Mouse (Mus musculus): ENCODE results near the gene Prss41. TPM values are rescaled to one million over a fixed set of nuclear protein-coding genes. Genes with fewer than 3 reads are reported as not detected.
A peak's percentile ranks its signal among the peaks of the same experiment; 100 is the strongest.
"Not testable (repeated sequence)": the region's sequence is repeated elsewhere in the genome, so short reads cannot be mapped to it uniquely, and the experiment has no call there.

The Prss41 gene
- total RNA-seq (2017) = not detected in 2 replicates

DNA sequence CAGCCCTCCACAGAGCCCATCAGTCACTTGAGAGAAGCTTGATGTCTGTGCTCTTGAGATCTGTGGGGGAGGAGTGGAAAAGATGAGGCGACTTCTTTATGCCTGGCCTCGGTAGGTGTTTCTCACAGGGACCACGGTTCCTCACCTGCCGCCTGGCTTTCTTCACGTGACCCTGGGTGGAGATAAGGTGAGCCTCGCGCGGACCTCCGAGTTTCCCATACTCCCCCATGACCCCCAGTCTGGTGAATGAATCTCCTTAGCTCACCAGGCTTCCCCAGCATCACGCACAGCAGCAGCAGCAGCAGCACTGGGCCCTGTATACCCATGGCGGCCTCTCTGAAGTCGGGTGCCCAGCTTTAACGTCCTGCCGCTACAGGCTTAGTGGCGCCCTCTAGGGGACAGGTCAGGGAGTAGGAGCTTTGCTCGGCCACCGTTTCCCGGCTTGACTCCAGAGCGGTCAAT, at the start of gene Prss41, which contains the start of gene Prss32:
Gene Prss41, minus strand, starts transcription at position 361 of the 462 bp plus-strand sequence.
Gene Prss32, plus strand, starts transcription at position 44 of the 462 bp plus-strand sequence.
- ATAC-seq (ENCODE audit: extremely low read depth, insufficient number of reproducible peaks, low FRiP score, poor library complexity, severe bottlenecking) = peak; percentile 60

DNA sequence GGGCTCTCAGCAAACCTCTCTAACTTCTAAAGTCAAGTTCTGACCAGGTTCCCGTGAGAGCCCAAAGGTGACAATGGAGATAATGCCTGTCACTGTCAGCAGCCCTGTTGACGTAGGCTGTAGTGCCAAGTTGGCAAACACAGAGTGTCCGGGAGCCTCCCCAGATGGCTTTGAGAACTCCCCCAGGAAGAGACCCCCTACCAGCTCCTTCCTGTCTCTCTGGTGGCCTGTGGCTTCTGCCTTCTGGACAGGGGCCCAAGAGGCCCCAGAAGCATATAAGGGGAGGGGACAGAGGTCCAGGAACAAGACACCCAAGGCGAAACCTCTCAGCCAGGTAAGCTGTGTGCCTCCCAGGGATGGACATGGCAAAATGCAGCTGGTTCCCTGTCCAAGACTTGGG, 36.6 kb upstream of the Prss41 start, which contains the start of the genes Dcpp1 and Dcpp2:
Gene Dcpp1, plus strand, starts transcription at position 301 of the 400 bp plus-strand sequence.
Gene Dcpp2, plus strand, starts transcription at position 305 of the 400 bp plus-strand sequence.
- not testable (repeated sequence) for ATAC-seq (ENCODE audit: extremely low read depth, insufficient number of reproducible peaks, low FRiP score, poor library complexity, severe bottlenecking)

DNA sequence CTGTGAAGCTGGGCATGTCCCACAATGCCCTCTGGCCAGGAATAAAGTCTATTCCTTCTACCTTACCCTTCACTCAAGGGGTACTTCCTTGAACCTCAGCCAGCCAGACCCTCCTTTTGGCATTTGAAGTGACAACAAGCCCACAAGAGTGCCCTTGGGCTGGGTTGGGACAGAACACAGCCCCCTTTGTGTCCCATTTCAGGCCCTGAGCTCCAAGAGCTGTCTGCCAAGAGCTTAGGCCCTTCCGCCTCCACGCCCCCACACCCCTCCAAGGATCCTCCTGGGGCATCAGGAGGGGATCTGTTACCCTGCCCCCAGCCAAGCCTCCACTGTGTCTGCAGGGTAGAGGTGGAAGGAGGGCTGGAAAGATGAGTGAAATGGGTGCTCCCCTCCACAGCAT, 33.2 kb upstream of the Prss41 start:
- no peak for ATAC-seq (ENCODE audit: extremely low read depth, insufficient number of reproducible peaks, low FRiP score, poor library complexity, severe bottlenecking)

DNA sequence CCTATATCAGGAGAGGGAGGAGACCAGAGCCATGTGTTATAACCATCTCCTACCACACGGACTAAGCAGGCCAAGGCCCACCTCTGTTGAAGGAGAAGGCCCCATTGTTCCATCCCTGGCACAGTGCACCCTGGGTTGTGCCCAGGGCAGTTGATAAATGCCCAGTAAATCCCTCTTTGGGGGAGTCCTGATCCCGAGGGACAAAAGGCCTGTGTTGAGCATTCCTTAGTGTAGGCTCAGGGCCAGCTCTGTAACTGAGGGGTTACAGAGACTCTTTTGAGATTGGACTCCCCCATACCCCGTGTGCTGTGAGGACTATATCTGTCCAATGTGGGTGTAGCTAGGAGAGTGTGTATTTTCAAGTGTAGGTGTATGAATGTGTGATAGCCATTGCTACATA, 32.8 kb upstream of the Prss41 start:
- ATAC-seq (ENCODE audit: extremely low read depth, insufficient number of reproducible peaks, low FRiP score, poor library complexity, severe bottlenecking) = no peak

DNA sequence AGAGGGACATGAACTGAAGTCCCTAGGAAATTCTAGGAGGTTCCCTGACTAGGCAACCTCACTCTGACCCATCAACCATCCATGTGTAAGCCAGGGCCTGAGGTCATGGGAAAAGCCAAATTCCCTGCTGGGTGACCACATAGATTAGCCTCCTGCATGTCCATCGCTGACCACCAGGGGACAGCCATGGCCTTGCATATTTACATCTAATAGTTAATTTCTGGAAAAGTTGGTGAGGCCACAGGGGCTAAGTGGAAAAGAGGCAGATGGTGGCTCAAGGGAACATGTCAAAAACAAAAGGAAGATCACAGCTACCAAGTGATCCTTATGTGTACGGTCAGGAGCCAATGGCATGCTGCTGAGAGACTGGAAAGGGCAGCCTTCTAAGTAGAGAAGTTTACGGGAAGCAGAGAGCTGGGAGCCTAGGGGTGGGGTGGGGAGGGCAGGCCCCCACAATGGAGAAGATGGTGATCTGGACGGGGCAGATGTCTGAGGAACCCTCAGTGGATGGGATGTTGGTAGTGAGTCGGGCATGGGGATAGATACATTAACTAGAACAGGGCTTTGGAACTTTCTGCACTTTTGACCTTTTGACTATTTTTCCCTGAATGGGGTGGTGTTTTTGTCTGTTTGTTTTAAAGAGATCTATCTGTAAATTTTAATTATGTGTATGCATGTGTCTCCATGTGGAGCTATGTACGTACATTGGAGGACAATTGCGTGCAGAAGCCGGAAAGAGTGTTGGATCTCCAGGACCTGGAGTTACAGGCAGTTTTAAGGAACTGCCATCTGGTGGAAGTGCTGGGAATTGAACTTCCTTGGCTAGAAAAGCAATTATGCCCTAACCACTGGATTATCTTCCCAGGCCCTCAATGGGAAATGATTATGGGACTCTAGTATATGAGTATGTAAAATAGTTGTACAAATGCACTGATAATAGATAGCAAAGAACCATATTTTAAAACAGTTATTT, 30.2 kb upstream of the Prss41 start:
- ATAC-seq (ENCODE audit: extremely low read depth, insufficient number of reproducible peaks, low FRiP score, poor library complexity, severe bottlenecking) = no peak

DNA sequence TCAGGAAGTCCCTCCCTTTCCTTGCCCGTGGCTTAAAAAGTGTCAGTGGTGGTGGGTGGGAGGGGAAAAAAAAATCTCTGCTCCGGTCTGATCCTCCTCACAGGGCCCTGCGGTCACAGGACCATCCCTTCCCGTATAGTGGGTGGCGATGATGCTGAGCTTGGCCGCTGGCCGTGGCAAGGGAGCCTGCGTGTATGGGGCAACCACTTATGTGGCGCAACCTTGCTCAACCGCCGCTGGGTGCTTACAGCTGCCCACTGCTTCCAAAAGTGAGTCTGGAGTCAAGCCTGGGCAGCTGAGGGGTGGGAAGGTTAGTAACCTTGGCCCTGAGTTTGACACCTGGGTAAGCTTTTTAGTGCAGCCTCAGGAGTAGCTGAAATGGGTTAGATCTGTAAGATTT, 24.5 kb upstream of the Prss41 start:
- no peak for ATAC-seq (ENCODE audit: extremely low read depth, insufficient number of reproducible peaks, low FRiP score, poor library complexity, severe bottlenecking)

DNA sequence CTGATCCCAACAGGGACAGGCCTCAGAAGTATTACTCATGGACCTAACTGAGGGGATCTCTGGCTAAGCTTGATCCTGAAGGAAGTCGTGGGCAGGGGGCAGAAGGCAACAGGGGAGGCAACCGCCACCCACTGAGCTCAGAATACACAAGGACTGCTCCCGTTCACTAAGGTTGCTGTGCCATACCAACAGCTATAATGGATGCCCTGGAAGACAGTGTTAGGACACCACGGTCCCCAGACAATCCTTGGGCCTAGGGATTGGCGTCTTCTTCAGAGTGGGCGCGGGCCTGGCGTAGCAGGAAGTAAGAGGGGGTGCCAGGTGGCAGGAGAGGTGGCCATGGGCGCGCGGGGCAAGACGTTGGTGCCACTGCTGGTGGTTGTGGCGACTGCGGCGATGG, 23.8 kb upstream of the Prss41 start, which contains the start of gene Prss21:
Gene Prss21, plus strand, starts transcription at position 301 of the 400 bp plus-strand sequence.
- no peak for ATAC-seq (ENCODE audit: extremely low read depth, insufficient number of reproducible peaks, low FRiP score, poor library complexity, severe bottlenecking)

DNA sequence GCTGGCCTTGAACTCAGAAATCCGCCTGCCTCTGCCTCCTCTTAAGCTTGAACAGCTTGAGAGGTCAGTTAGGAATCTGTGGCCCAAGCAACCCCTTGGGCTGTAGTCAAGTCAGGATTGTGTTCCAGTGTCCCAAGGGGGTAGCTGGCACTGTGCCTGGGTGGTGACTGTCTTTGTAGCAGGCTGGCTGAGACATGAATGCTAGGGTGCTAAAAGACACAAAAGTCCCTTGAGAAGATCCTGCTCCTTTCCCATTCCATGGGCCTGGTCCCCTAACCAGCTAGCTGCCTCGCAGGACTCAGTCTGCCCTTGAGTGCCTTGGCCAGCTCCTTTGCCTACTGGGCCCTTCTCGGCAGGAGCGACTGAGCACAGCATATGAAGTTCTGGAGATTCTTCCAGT, 19.0 kb upstream of the Prss41 start:
- no peak for ATAC-seq (ENCODE audit: extremely low read depth, insufficient number of reproducible peaks, low FRiP score, poor library complexity, severe bottlenecking)

DNA sequence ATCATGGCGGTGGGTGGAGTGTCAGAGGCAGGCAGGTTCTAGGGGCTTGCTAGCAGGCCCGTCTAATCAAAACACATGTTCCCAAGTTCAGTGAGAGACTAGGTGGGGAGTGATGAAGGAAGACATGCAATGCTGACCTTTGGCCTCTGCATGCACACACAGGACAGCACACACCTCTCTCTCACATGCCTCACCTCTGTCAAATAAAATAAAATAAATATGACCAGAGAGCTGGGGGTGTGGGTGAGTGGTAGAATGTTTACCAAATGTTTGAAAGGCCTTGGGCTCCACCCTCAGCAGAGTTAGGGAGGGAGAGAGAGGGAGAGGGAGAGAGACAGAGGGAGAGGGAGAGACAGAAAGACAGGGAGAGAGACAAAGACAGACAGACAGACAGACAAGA, 13.9 kb upstream of the Prss41 start:
- ATAC-seq (ENCODE audit: extremely low read depth, insufficient number of reproducible peaks, low FRiP score, poor library complexity, severe bottlenecking) = no peak

DNA sequence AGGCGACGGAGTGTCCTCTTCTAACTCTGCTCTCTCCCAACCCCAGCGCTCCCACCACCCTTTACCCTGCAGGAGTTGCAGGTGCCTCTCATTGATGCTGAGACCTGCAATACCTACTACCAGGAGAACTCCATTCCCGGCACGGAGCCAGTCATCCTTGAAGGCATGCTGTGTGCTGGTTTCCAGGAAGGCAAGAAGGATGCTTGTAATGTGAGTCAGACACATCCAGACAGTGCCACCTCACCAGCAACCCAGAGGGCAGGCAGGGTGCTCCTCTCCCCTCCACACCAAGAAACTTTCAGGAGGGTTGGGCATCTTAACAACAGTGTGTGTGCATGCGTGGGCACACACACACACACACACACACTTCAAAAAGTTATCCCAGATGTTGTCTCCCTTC, 13.2 kb upstream of the Prss41 start:
- ATAC-seq (ENCODE audit: extremely low read depth, insufficient number of reproducible peaks, low FRiP score, poor library complexity, severe bottlenecking) = no peak

DNA sequence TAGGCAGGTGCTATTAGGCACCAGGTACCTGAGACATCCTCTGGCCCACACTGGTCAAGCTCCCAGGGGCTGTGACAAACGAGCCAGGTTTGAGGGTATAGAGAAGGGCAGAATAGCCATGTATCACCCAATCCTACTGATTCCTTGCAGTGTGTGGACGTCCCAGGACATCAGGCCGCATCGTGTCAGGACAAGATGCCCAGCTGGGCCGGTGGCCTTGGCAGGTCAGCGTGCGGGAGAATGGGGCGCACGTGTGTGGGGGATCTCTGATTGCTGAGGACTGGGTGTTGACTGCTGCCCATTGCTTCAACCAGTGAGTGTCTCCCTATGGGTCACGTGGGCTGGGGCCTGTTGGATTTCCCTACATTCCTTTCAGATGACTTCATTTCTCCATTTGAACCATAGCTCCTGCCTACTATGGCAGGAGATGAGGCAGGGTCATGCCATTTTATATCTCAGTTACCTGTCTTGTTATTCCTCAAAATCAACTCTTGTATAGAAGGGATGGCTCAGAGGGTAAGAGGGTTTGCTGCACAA, 10.3 kb upstream of the Prss41 start:
- ATAC-seq (ENCODE audit: extremely low read depth, insufficient number of reproducible peaks, low FRiP score, poor library complexity, severe bottlenecking) = no peak

DNA sequence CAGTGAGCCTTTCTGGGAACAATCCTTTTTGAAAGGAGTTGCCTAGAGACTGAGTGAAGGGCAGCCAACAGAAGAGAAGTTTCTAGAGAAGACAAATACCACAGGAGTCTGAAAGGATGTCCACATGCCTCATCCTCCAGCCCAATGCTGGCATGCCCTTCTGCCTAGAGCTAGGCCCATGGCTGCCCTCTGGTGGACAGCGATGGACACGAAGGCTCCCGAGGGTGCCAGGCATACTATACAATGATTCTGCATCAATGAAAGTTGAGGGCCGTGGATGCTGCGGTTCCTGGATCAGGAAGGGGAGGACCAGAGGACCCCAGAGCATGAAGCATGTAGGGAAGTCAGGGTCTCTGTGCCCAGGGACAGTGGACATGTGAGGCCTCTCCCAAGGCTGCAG, 9.3 kb upstream of the Prss41 start:
- peak; percentile 47; the same call in 1 of the 2 replicates for ATAC-seq (ENCODE audit: extremely low read depth, insufficient number of reproducible peaks, low FRiP score, poor library complexity, severe bottlenecking)

DNA sequence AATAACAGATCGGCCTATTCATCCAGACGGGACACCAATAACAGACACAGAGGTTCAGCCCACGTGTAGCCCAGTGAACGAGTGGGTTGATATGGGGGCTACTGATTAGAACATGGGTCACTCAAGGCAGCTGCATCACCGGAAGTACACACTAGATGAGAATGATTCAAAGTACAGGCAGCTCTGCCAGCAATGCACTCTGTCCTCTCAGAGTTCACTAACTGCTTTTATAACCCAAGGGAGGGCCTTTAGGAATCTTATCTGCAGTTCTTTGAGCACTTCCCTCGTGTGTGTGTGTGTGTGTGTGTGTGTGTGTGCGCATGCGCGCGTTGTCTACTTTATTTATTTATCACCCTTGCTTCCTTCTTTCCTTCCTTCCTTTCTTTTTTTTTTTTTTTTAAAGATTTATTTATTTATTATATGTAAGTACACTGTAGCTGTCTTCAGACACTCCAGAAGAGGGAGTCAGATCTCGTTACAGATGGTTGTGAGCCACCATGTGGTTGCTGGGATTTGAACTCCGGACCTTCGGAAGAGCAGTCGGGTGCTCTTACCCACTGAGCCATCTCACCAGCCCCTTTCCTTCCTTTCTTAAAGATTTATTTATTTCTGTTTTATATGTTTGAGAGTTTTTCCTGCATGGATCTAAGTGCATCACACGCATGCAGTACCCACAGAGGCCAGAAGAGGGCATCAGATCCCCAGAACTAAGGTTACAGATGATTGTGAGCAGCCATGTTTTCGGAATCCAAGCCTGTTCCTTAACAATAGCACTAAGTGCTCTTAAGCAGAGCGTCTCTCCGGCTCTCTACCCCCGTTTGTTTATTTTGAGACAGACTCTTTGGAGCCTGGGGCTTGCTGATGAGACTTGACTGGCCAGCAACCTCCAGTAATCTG, 7.1 kb upstream of the Prss41 start:
- ATAC-seq (ENCODE audit: extremely low read depth, insufficient number of reproducible peaks, low FRiP score, poor library complexity, severe bottlenecking) = no peak

DNA sequence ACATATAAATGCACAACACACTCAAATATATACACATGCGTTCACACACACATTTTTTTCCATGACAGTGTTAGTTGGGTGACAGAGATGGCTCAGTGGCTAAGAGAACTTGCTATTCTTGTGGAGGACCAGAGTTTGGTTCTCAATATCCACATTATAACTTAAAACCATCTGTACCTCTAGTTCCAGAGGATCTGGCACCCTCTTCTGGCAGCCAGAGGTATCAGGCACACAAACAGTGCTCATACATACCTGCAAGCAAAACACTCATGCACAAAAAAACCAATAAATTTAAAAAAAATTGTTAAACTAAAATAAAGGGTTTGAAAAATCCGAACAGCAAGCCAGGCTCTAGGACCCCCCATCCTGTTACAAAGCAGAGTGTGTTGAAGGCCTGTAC, 6.1 kb upstream of the Prss41 start:
- ATAC-seq (ENCODE audit: extremely low read depth, insufficient number of reproducible peaks, low FRiP score, poor library complexity, severe bottlenecking) = no peak

DNA sequence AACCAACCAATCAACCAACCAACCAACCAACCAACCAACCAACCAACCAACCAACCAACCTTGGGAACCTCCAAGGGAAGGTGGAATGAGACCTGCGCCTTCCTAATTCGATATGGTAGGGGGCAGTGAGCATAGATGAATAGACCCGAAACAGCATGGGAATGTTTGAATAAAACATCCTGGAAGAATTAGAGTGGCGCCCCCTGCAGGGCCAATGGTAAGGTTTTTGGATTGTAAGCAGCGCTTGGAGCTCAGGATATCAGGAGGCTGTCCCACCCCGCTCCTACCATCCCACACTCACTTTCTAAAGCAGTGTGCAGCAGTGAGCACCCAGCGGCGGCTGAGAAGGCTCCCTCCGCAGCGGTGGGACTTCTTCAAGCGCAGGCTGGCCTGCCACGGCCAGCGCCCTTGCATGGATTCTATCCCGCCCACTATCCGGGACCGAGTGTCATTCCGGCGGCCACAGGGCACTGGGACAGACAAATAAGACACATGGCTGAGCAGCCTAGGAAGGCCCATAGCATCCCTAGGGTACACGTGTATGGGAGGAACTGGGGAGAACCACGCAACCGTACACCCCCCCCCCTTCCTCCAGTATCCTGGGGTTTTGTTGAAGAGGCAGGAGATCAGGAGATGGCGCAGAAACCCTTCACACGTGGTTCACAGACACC, 696 bp downstream of the Prss41 start:
- ATAC-seq (ENCODE audit: extremely low read depth, insufficient number of reproducible peaks, low FRiP score, poor library complexity, severe bottlenecking) = no peak

DNA sequence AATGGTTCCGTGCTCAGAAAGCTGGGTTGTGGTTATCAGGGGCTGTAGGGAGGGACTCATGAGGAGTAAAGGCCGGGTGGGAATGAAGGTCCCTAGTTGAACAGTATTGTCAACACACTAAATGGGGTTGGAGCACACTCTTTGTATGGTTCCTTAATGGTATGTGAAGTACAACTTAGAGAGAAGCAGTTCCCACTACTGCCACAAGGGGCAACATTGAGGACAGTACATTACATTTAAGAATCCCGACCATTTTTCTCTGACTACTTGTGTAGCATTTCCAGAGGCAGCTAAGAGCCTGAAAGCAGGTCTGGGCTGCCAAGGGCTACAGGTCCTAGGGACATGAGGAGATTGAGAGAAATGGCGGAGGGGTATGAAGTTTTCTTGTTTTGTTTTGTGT, 2.8 kb downstream of the Prss41 start:
- ATAC-seq (ENCODE audit: extremely low read depth, insufficient number of reproducible peaks, low FRiP score, poor library complexity, severe bottlenecking) = peak; percentile 73; the same call in 1 of the 2 replicates

DNA sequence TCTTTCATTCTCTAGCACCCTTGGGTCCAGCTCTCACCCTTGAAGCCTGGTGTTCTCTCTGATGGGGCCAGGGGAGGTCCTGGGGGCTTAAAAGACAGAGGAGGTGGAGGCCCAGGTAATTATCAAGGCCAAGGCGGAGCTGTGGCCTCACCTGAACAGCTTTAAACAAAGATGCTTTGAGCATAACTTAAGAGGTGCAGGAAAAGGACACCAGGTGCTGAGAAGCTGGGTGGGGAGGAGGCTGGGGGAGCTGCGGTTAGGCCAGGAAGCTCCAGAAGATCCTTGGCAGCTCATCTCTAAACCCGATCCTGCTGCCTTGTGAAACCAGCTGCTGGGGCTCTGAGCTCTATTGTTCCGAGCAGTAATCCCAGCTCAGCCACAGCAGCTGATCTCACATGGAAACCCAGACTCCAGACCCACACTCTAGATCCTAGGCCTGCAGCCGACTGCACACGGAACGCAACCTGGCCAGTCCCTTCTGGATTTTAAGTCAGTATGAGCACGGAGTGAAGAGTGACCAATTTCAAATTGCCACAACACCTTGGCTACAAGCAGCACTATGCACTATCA, 7.9 kb downstream of the Prss41 start, which contains the start of gene Prss33:
Gene Prss33, minus strand, starts transcription at position 51 of the 570 bp plus-strand sequence.
- no peak for ATAC-seq (ENCODE audit: extremely low read depth, insufficient number of reproducible peaks, low FRiP score, poor library complexity, severe bottlenecking)

DNA sequence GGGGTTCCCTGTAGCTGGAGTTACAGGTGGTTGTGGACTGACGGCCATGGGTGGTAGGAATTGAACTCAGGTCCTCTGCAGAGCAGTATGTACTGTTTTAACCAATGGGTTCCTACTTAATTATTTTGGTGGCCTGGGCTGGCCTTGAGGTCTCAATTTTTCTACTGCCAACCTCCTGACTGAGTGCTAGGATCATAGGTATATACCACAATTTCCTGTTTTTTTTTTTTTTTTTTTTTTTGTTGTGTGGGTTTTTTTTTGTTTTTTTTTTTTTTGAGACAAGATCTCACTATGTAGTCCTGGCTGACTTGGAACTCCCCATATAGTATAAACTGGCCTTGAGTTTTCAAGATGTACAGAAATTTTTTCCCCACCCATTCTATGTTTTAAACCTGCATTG, 12.8 kb downstream of the Prss41 start:
- ATAC-seq (ENCODE audit: extremely low read depth, insufficient number of reproducible peaks, low FRiP score, poor library complexity, severe bottlenecking) = no peak

Measured in neutrophil, adult 5-6 weeks (primary cell).